Mouse (Mus musculus) sigmoid colon, adult 10 weeks (tissue): ENCODE results near the gene Rtraf. TPM values are rescaled to one million over a fixed set of nuclear protein-coding genes. Genes with fewer than 3 reads are reported as not detected.

Source experiments
- polyA plus RNA-seq: library from polyadenylated mRNA; stranded (reverse); fragments of 350-450 nt; fragmentation: Illumina TruSeq; extraction: RNeasy Lipid Tissue Mini Kit (QIAGEN cat#74804); gene quantifications from one replicate; pipeline ENCODE4 v1.2.3, GENCODE M21; 2014; ENCODE audit warnings: low read depth, low replicate concordance

Gene Rtraf
- 306 TPM for polyA plus RNA-seq

DNA sequence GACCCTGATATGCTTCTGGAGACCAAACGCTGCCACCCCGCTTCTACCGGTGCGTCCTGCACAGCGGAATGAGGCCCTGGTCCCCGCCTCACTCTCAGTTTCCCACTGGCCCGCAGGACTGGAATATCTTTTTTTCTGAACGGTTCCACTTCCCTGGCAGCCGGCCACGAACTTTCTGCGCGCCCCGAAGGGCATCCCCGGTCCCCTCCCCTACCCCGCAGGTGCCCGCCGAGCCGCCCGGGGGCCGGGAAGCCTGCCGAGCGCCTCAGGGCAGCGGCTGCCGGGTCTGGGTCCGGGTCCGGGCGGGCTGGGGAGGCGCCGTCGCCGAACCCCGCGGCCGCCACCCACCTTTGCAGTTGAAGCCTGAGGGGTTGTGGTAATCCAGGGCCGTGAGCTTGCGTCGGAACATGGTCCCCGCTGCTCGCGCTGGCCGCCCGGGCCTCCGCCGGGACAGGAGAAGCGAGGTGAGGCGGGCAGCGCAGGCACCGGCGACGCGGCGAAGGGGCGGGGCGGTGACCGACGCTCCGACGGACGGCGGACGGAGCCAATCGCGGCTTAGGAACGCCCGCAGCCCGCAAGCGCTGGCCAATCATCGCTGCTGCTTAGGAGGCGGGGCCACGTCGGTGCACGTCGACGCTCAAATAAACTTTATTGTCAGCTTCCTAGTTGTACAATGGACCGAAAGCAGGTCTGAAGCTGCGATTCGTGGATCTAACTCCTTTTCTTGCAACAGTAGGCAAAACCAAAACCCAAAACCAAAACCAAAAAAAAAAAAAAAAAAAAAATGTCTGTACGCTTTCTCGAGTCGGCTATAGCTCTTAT is at the start of gene Rtraf:
Gene Rtraf (minus strand): TSS at position 504 of the 822 bp plus-strand sequence.

Other genes starting within 250 kb of the Rtraf start
- gene Gm2237, start 238.7 kb downstream of the Rtraf start, polyA plus RNA-seq = 5.7 TPM
- not detected for gene Gm5458, start 221.2 kb downstream of the Rtraf start, polyA plus RNA-seq
- 6.7 TPM for gene Nid2, start 72.6 kb downstream of the Rtraf start, polyA plus RNA-seq
- 35.7 TPM for gene Gng2, start 153.8 kb upstream of the Rtraf start, polyA plus RNA-seq